Comparison of ENCODE assay signal across 16 mouse cellular contexts in genomic region chr8:117771115-117771836, GRCm38 (mm10). TPM values are rescaled to one million over a fixed set of nuclear protein-coding genes. Genes with fewer than 3 reads are reported as not detected.
DNase-seq lines count a peak whose midpoint lies in the region; ATAC-seq and TF ChIP-seq lines count a peak whose summit lies in the region.
"Had no signal": no experiment of that assay in that cellular context is flagged by ENCODE, and none has a peak within 500 bp of the region (broad histone marks: within the 10 kb centered on the region; RNA-seq: fewer than 3 reads in every experiment).

No protein-coding gene starts in this region.

- 54% methylated on average over 9 of the region's 9 CpGs for WGBS in liver, embryonic 11.5 days
- WGBS in small intestine, adult 2 months, result 27% methylated on average over 9 of the region's 9 CpGs

- no peak for TF ChIP-seq CTCF in MEL (IDR thresholded peaks at IDR 0.05 in 2 of 3, conservative IDR thresholded peaks at IDR 0.05 in 1 of 3; ENCODE audit: control insufficient read depth in 1 of 3, insufficient read depth in 1 of 3, low read depth in 2 of 3, low read length in 3 of 3, poor library complexity in 1 of 3, severe bottlenecking in 1 of 3)
- TF ChIP-seq CTCF in small intestine, adult 2 months (IDR thresholded peaks at IDR 0.05; ENCODE audit: extremely low read depth, insufficient read length, insufficient replicate concordance, low read depth, low read length), result no peak
- TF ChIP-seq CTCF in gastrocnemius, adult 2 months (IDR thresholded peaks at IDR 0.05), result no peak

- H3K9me3 ChIP-seq in MEL (replicated peaks; ENCODE audit: insufficient read depth, low read length), result no peaks in the 10 kb centered on the region
- no peaks in the 10 kb centered on the region for H3K9me3 ChIP-seq in liver, embryonic 11.5 days (ENCODE audit: control insufficient read depth, low read length)
- H3K9me3 ChIP-seq: hindbrain, embryonic 15.5 days; midbrain, embryonic 15.5 days had no signal

- TF ChIP-seq POLR2A in MEL (IDR thresholded peaks at IDR 0.05; ENCODE audit: control insufficient read depth in 1 of 2, insufficient read depth in 1 of 2, low read depth in 1 of 2, low read length in 2 of 2, poor library complexity in 1 of 2), result no peak
- no peak for TF ChIP-seq POLR2A in small intestine, adult 2 months (IDR thresholded peaks at IDR 0.05; ENCODE audit: low read depth, low read length)

- TF ChIP-seq EP300 in MEL (IDR thresholded peaks at IDR 0.05; ENCODE audit: low read depth in 1 of 2, low read length in 2 of 2), result peak; percentile 55 to 68; a peak in 3 of 4 replicates

- peak overlapping the region; percentile 39 for H3K9ac ChIP-seq in MEL (ENCODE audit: control insufficient read depth, low read depth, low read length, poor library complexity, severe bottlenecking)
- H3K9ac ChIP-seq in liver, embryonic 11.5 days (ENCODE audit: low read depth, low read length), result no peak overlapping the region
- H3K9ac ChIP-seq: hindbrain, embryonic 15.5 days; lung, embryonic 14.5 days; midbrain, embryonic 15.5 days had no signal

- H3K27me3 ChIP-seq in MEL (ENCODE audit: control insufficient read depth in 1 of 2, insufficient read depth in 2 of 2, low read length in 2 of 2), result no peaks in the 10 kb centered on the region
- H3K27me3 ChIP-seq in liver, embryonic 11.5 days (replicated peaks; ENCODE audit: control insufficient read depth, insufficient read depth, low read length), result no peaks in the 10 kb centered on the region
- no peaks in the 10 kb centered on the region for H3K27me3 ChIP-seq in small intestine, adult 2 months (ENCODE audit: control insufficient read depth, insufficient read depth, low read length)
- H3K27me3 ChIP-seq: hindbrain, embryonic 15.5 days; midbrain, embryonic 15.5 days had no signal

- peak overlapping the region; percentile 25 for H3K4me2 ChIP-seq in liver, embryonic 11.5 days
- H3K4me2 ChIP-seq: heart, embryonic 11.5 days; hindbrain, embryonic 15.5 days; lung, embryonic 14.5 days; midbrain, embryonic 15.5 days had no signal

- DNase-seq in MEL (ENCODE audit: low read depth, low spot score), result peak; percentile 69
- DNase-seq in c-Kit-positive CD71-positive TER-119-negative erythroid progenitor cells, embryonic 14.5 days (ENCODE audit: low read depth), result peak; percentile 36
- no peak for DNase-seq in liver, embryonic 11.5 days (ENCODE audit: low spot score)
- DNase-seq in gastrocnemius, adult 2 months, result no peak
- DNase-seq in adrenal gland, postnatal 25 days, result no peak
- DNase-seq in layer of hippocampus, adult 9-11 months, result no peak
- DNase-seq: cerebellum, adult 11-12 months; gastrocnemius, postnatal 36 days; layer of hippocampus, postnatal 36 days; right cerebral cortex, adult 18-20 months had no signal

- H3K4me3 ChIP-seq in MEL (ENCODE audit: control insufficient read depth in 1 of 2, insufficient read depth in 1 of 2, low read depth in 2 of 2, low read length in 2 of 2), result peak overlapping the region; percentile 50 to 74
- H3K4me3 ChIP-seq in liver, embryonic 11.5 days (ENCODE audit: low read depth, low read length), result no peak overlapping the region
- no peak overlapping the region for H3K4me3 ChIP-seq in small intestine, adult 2 months (ENCODE audit: low read depth, low read length)
- no peak overlapping the region for H3K4me3 ChIP-seq in gastrocnemius, adult 2 months
- H3K4me3 ChIP-seq: hindbrain, embryonic 15.5 days; midbrain, embryonic 15.5 days had no signal

- TF ChIP-seq RAD21 in MEL (IDR thresholded peaks at IDR 0.05; ENCODE audit: low read depth, low read length), result no peak

- no peaks in the 10 kb centered on the region for H3K79me2 ChIP-seq in MEL (ENCODE audit: control insufficient read depth, insufficient read depth, low read length, poor library complexity)

- 0 out of 4 replicates have a peak, but pooled peaks cover 0 to 5% of the 10 kb centered on the region in 2 experiments for H3K36me3 ChIP-seq in MEL (ENCODE audit: control insufficient read depth in 1 of 2, insufficient read depth in 2 of 2, low read length in 2 of 2)
- H3K36me3 ChIP-seq in liver, embryonic 11.5 days (ENCODE audit: control insufficient read depth, insufficient read depth, low read length), result no peaks in the 10 kb centered on the region
- no peaks in the 10 kb centered on the region for H3K36me3 ChIP-seq in small intestine, adult 2 months (ENCODE audit: control insufficient read depth, insufficient read depth, low read length)
- H3K36me3 ChIP-seq: hindbrain, embryonic 15.5 days; midbrain, embryonic 15.5 days had no signal

- H3K27ac ChIP-seq in MEL (ENCODE audit: control insufficient read depth, low read depth, low read length), result no peak overlapping the region; the same call in 1 of the 2 replicates
- peak overlapping the region; percentile 74 for H3K27ac ChIP-seq in liver, embryonic 11.5 days (ENCODE audit: low read depth, low read length)
- peak overlapping the region; percentile 68; the same call in 1 of the 2 replicates for H3K27ac ChIP-seq in small intestine, adult 2 months (ENCODE audit: insufficient read depth, low read depth, low read length)
- H3K27ac ChIP-seq in gastrocnemius, adult 2 months, result no peak overlapping the region
- H3K27ac ChIP-seq: hindbrain, embryonic 15.5 days; macrophage; midbrain, embryonic 15.5 days had no signal

- ATAC-seq in liver, embryonic 11.5 days (replicated peaks; ENCODE audit: low FRiP score), result peak; percentile 87
- ATAC-seq: midbrain, embryonic 15.5 days had no signal

- H3K4me1 ChIP-seq in MEL (ENCODE audit: control insufficient read depth in 1 of 2, insufficient read depth in 2 of 2, low read length in 2 of 2), result peaks cover 0 to 9% of the 10 kb centered on the region in 2 experiments; a peak in 2 of 4 replicates
- H3K4me1 ChIP-seq in liver, embryonic 11.5 days (replicated peaks; ENCODE audit: control insufficient read depth, insufficient read depth, low read length), result peaks cover 6% of the 10 kb centered on the region
- H3K4me1 ChIP-seq in small intestine, adult 2 months (ENCODE audit: control insufficient read depth, insufficient read depth, insufficient read length, low read length), result peaks cover 6% of the 10 kb centered on the region; the same call in 1 of the 2 replicates
- H3K4me1 ChIP-seq: hindbrain, embryonic 15.5 days; midbrain, embryonic 15.5 days had no signal

- intact Hi-C loops in gastrocnemius, adult 2 months (cut with DNase I), result no loop called here

TF ChIP-seq in MEL, 35 proteins besides CTCF, POLR2A, EP300 and RAD21 (continues in another document):
- TF ChIP-seq BHLHE40 (IDR thresholded peaks at IDR 0.05; ENCODE audit: borderline replicate concordance, low read depth, low read length), result no peak
- peak; percentile 64; the same call in 1 of the 2 replicates for TF ChIP-seq MYC (IDR thresholded peaks at IDR 0.05; ENCODE audit: low read depth, low read length)
- no peak for TF ChIP-seq ZNF384 (IDR thresholded peaks at IDR 0.05; ENCODE audit: low read depth, low read length)
- TF ChIP-seq GABPA (IDR thresholded peaks at IDR 0.05; ENCODE audit: low read depth, low read length), result no peak
- TF ChIP-seq JUND (IDR thresholded peaks at IDR 0.05; ENCODE audit: low read depth, low read length), result no peak
- peak; percentile 70 for TF ChIP-seq GATA1 (IDR thresholded peaks at IDR 0.05; ENCODE audit: low read depth, low read length)
- TF ChIP-seq E2F4 (IDR thresholded peaks at IDR 0.05; ENCODE audit: borderline replicate concordance, low read depth, low read length), result no peak
- TF ChIP-seq MEF2A (IDR thresholded peaks at IDR 0.05; ENCODE audit: extremely low read depth, insufficient replicate concordance, low read depth, low read length, poor library complexity, severe bottlenecking), result no peak
- no peak for TF ChIP-seq ZMIZ1 (IDR thresholded peaks at IDR 0.05; ENCODE audit: low read depth, low read length)
- no peak for TF ChIP-seq UBTF (IDR thresholded peaks at IDR 0.05; ENCODE audit: borderline replicate concordance, insufficient read depth, low read depth, low read length)
- TF ChIP-seq CHD1 (IDR thresholded peaks at IDR 0.05; ENCODE audit: low read depth, low read length), result no peak
- peak; percentile 58; the same call in 1 of the 2 replicates for TF ChIP-seq TCF12 (IDR thresholded peaks at IDR 0.05; ENCODE audit: low read depth, low read length)
- TF ChIP-seq NELFE (IDR thresholded peaks at IDR 0.05; ENCODE audit: low read depth, low read length), result no peak
- no peak for TF ChIP-seq USF1 (IDR thresholded peaks at IDR 0.05; ENCODE audit: low read depth, low read length)
- TF ChIP-seq MYB (IDR thresholded peaks at IDR 0.05; ENCODE audit: low read depth, low read length), result 0 out of 2 replicates have a peak, but pooled peaks have one; percentile 24
- no peak for TF ChIP-seq ELF1 (IDR thresholded peaks at IDR 0.05; ENCODE audit: low read depth, low read length)
- TF ChIP-seq POLR2AphosphoS2 (IDR thresholded peaks at IDR 0.05; ENCODE audit: low read length), result no peak
- TF ChIP-seq SIN3A (IDR thresholded peaks at IDR 0.05; ENCODE audit: low read length), result peak; percentile 30; the same call in 1 of the 2 replicates
- no peak for TF ChIP-seq SMC3 (IDR thresholded peaks at IDR 0.05; ENCODE audit: low read depth, low read length)
- TF ChIP-seq MXI1 (IDR thresholded peaks at IDR 0.05; ENCODE audit: low read depth, low read length), result no peak; the same call in 1 of the 2 replicates
- no peak for TF ChIP-seq USF2 (IDR thresholded peaks at IDR 0.05; ENCODE audit: borderline replicate concordance in 1 of 2, insufficient read depth in 1 of 2, low read depth in 1 of 2, low read length in 2 of 2)
- TF ChIP-seq CHD2 (IDR thresholded peaks at IDR 0.05; ENCODE audit: low read length), result no peak
- TF ChIP-seq NRF1 (IDR thresholded peaks at IDR 0.05; ENCODE audit: insufficient read depth, low read depth, low read length, poor library complexity, severe bottlenecking), result no peak
- TF ChIP-seq KAT2A (conservative IDR thresholded peaks at IDR 0.05; ENCODE audit: low read depth, low read length), result no peak
- TF ChIP-seq HCFC1 (IDR thresholded peaks at IDR 0.05; ENCODE audit: low read depth, low read length), result no peak
- TF ChIP-seq TBP (IDR thresholded peaks at IDR 0.05; ENCODE audit: low read depth, low read length), result no peak
- TF ChIP-seq POLR2AphosphoS5 (IDR thresholded peaks at IDR 0.05; ENCODE audit: borderline replicate concordance, low read depth, low read length), result no peak
- TF ChIP-seq RCOR1 (IDR thresholded peaks at IDR 0.05; ENCODE audit: low read depth, low read length), result no peak

RNA-seq across cellular contexts. Expression of gene Mphosph6, which starts 30.5 kb away (rescaled TPM):
- total RNA-seq in MEL (2012; rRNA removed), result 54.5 and 67.8 TPM in 2 replicates
- polyA plus RNA-seq in MEL (2012; ENCODE audit: insufficient read depth in 1 of 2, insufficient read length in 2 of 2, low read depth in 1 of 2, low replicate concordance in 2 of 2, missing spikeins in 1 of 2), result 10 to 100 TPM in 1 of 2 experiments, not detected in 1; 98.8 TPM
- 83.7 and 89.8 TPM in 2 replicates for polyA plus RNA-seq in liver, embryonic 11.5 days (2014; fragmentation: Nextera tagmentation; extraction: Ambion mirVana)
- polyA plus RNA-seq in small intestine, adult 2 months (2012; rRNA removed), result 1.5 and 2.1 TPM in 2 replicates
- 1 to 10 TPM; 5.0 to 6.6 TPM for total RNA-seq in gastrocnemius, adult 2 months (2021)
- total RNA-seq in adrenal gland, postnatal 25 days (2021), result 14.3 and 18.5 TPM in 2 replicates

Comparison
In these comparisons a context has a peak if more than half of its experiments do, and no peak if none do; other contexts are left out.
1. DNase-seq: peak in MEL (single experiment) and c-Kit-positive CD71-positive TER-119-negative erythroid progenitor cells, embryonic 14.5 days (single experiment); none in liver, embryonic 11.5 days (single experiment), gastrocnemius, adult 2 months (single experiment), adrenal gland, postnatal 25 days (single experiment) and layer of hippocampus, adult 9-11 months (single experiment).
2. H3K27ac ChIP-seq: peak in liver, embryonic 11.5 days (single experiment) and small intestine, adult 2 months (single experiment); none in MEL (single experiment) and gastrocnemius, adult 2 months (single experiment).
3. H3K4me3 ChIP-seq: peak in MEL (2 of 2); none in liver, embryonic 11.5 days (single experiment), small intestine, adult 2 months (single experiment) and gastrocnemius, adult 2 months (single experiment).